Mouse (Mus musculus): ENCODE results near the gene Cirbp. TPM values are rescaled to one million over a fixed set of nuclear protein-coding genes. Genes with fewer than 3 reads are reported as not detected.

The Cirbp gene
- polyA plus RNA-seq, 1 experiment from 2014 or later = 311 TPM

- WGBS = 74% methylated on average over 5 of the region's 5 CpGs
- H3K9me3 ChIP-seq (ENCODE audit: control insufficient read depth, low read length) = no peaks in the 10 kb centered on the region
- no peak for ATAC-seq
- H3K27me3 ChIP-seq (replicated peaks; ENCODE audit: control insufficient read depth, insufficient read depth, low read length) = no peaks in the 10 kb centered on the region
- H3K36me3 ChIP-seq (ENCODE audit: control insufficient read depth, insufficient read depth, low read length) = peaks cover 14% of the 10 kb centered on the region; the same call in 1 of the 2 replicates
- peak overlapping the region; percentile 77 for H3K4me2 ChIP-seq (ENCODE audit: low read length)
- H3K4me3 ChIP-seq (ENCODE audit: low read length) = peak overlapping the region; percentile 81
- H3K9ac ChIP-seq (ENCODE audit: low read depth, low read length) = peak overlapping the region; percentile 95
- H3K27ac ChIP-seq (ENCODE audit: low read depth, low read length) = peak overlapping the region; percentile 99
- peaks cover 25% of the 10 kb centered on the region for H3K4me1 ChIP-seq (ENCODE audit: control insufficient read depth, insufficient read depth, low read depth, low read length)
Measured at GRCm38 (mm10) chr10:80147146-80147718, 18.6 kb upstream of the Cirbp start.

GRCm38 (mm10) chr10:80147719-80148601 is 17.8 kb upstream of the Cirbp start, which contains the start of gene Midn:
TSS of gene Midn (plus strand) at chr10:80148272.
- peaks cover 29% of the 10 kb centered on the region for H3K4me1 ChIP-seq (ENCODE audit: control insufficient read depth, insufficient read depth, low read depth, low read length)
- peaks cover 14% of the 10 kb centered on the region; the same call in 1 of the 2 replicates for H3K36me3 ChIP-seq (ENCODE audit: control insufficient read depth, insufficient read depth, low read length)
- WGBS = under 1% methylated on average over 29 of the region's 42 CpGs
- H3K9me3 ChIP-seq (ENCODE audit: control insufficient read depth, low read length) = no peaks in the 10 kb centered on the region
- ATAC-seq = peak; percentile 38
- no peaks in the 10 kb centered on the region for H3K27me3 ChIP-seq (replicated peaks; ENCODE audit: control insufficient read depth, insufficient read depth, low read length)
- H3K27ac ChIP-seq (ENCODE audit: low read depth, low read length) = peak within 1 kb of the TSS; percentile 99
- H3K4me3 ChIP-seq (ENCODE audit: low read length) = peak within 1 kb of the TSS; percentile 81
- H3K9ac ChIP-seq (ENCODE audit: low read depth, low read length) = peak within 1 kb of the TSS; percentile 95
- peak within 1 kb of the TSS; percentile 77 for H3K4me2 ChIP-seq (ENCODE audit: low read length)

GRCm38 (mm10) chr10:80148610-80149290 is 17.0 kb upstream of the Cirbp start:
- ATAC-seq = peak; percentile 40
- H3K4me2 ChIP-seq (ENCODE audit: low read length) = peak overlapping the region; percentile 77
- WGBS = under 1% methylated on average over 51 of the region's 57 CpGs
- no peaks in the 10 kb centered on the region for H3K27me3 ChIP-seq (replicated peaks; ENCODE audit: control insufficient read depth, insufficient read depth, low read length)
- peaks cover 31% of the 10 kb centered on the region for H3K4me1 ChIP-seq (ENCODE audit: control insufficient read depth, insufficient read depth, low read depth, low read length)
- H3K27ac ChIP-seq (ENCODE audit: low read depth, low read length) = peak overlapping the region; percentile 99
- no peaks in the 10 kb centered on the region for H3K9me3 ChIP-seq (ENCODE audit: control insufficient read depth, low read length)
- peak overlapping the region; percentile 95 for H3K9ac ChIP-seq (ENCODE audit: low read depth, low read length)
- peaks cover 18% of the 10 kb centered on the region for H3K36me3 ChIP-seq (ENCODE audit: control insufficient read depth, insufficient read depth, low read length)
- H3K4me3 ChIP-seq (ENCODE audit: low read length) = peak overlapping the region; percentile 81

GRCm38 (mm10) chr10:80149291-80150225 is 16.2 kb upstream of the Cirbp start:
- peaks cover 38% of the 10 kb centered on the region for H3K4me1 ChIP-seq (ENCODE audit: control insufficient read depth, insufficient read depth, low read depth, low read length)
- peak overlapping the region; percentile 82 for H3K4me2 ChIP-seq (ENCODE audit: low read length)
- H3K9me3 ChIP-seq (ENCODE audit: control insufficient read depth, low read length) = no peaks in the 10 kb centered on the region
- H3K9ac ChIP-seq (ENCODE audit: low read depth, low read length) = peak overlapping the region; percentile 95
- under 1% methylated on average over 83 of the region's 88 CpGs for WGBS
- H3K27me3 ChIP-seq (replicated peaks; ENCODE audit: control insufficient read depth, insufficient read depth, low read length) = no peaks in the 10 kb centered on the region
- H3K36me3 ChIP-seq (ENCODE audit: control insufficient read depth, insufficient read depth, low read length) = peaks cover 20% of the 10 kb centered on the region
- peak overlapping the region; percentile 99 for H3K27ac ChIP-seq (ENCODE audit: low read depth, low read length)
- ATAC-seq = peak; percentile 89
- H3K4me3 ChIP-seq (ENCODE audit: low read length) = peak overlapping the region; percentile 81

GRCm38 (mm10) chr10:80150226-80151210 is 15.3 kb upstream of the Cirbp start:
- no peaks in the 10 kb centered on the region for H3K27me3 ChIP-seq (replicated peaks; ENCODE audit: control insufficient read depth, insufficient read depth, low read length)
- peak overlapping the region; percentile 98 for H3K27ac ChIP-seq (ENCODE audit: low read depth, low read length)
- no peaks in the 10 kb centered on the region for H3K9me3 ChIP-seq (ENCODE audit: control insufficient read depth, low read length)
- WGBS = 0% methylated on average over 47 of the region's 71 CpGs
- ATAC-seq = no peak
- H3K4me3 ChIP-seq (ENCODE audit: low read length) = peak overlapping the region; percentile 81
- peak overlapping the region; percentile 95 for H3K9ac ChIP-seq (ENCODE audit: low read depth, low read length)
- H3K4me2 ChIP-seq (ENCODE audit: low read length) = peak overlapping the region; percentile 82
- H3K4me1 ChIP-seq (ENCODE audit: control insufficient read depth, insufficient read depth, low read depth, low read length) = peaks cover 38% of the 10 kb centered on the region
- peaks cover 26% of the 10 kb centered on the region for H3K36me3 ChIP-seq (ENCODE audit: control insufficient read depth, insufficient read depth, low read length)

- Histone ChIP-seq H3K4me3 (ENCODE audit: low read length) (peak overlapping the region; percentile 81), H3K27me3 (replicated peaks; ENCODE audit: control insufficient read depth, insufficient read depth, low read length) (no peaks in the 10 kb centered on the region), H3K9me3 (ENCODE audit: control insufficient read depth, low read length) (no peaks in the 10 kb centered on the region), H3K4me2 (ENCODE audit: low read length) (peak overlapping the region; percentile 82), H3K9ac (ENCODE audit: low read depth, low read length) (peak overlapping the region; percentile 95), H3K4me1 (ENCODE audit: control insufficient read depth, insufficient read depth, low read depth, low read length) (peaks cover 37% of the 10 kb centered on the region), H3K27ac (ENCODE audit: low read depth, low read length) (peak overlapping the region; percentile 98), H3K36me3 (ENCODE audit: control insufficient read depth, insufficient read depth, low read length) (peaks cover 28% of the 10 kb centered on the region)
- ATAC-seq = no peak
- WGBS = 0% methylated on average over 26 of the region's 26 CpGs
Measured at GRCm38 (mm10) chr10:80151211-80152034, 14.4 kb upstream of the Cirbp start.

GRCm38 (mm10) chr10:80152071-80152872 is 13.5 kb upstream of the Cirbp start:
- no peaks in the 10 kb centered on the region for H3K9me3 ChIP-seq (ENCODE audit: control insufficient read depth, low read length)
- 4% methylated on average over 14 of the region's 15 CpGs for whole genome bisulfite sequencing
- H3K9ac ChIP-seq (ENCODE audit: low read depth, low read length) = peak overlapping the region; percentile 95
- H3K4me1 ChIP-seq (ENCODE audit: control insufficient read depth, insufficient read depth, low read depth, low read length) = peaks cover 44% of the 10 kb centered on the region
- H3K27ac ChIP-seq (ENCODE audit: low read depth, low read length) = peak overlapping the region; percentile 98
- no peaks in the 10 kb centered on the region for H3K27me3 ChIP-seq (replicated peaks; ENCODE audit: control insufficient read depth, insufficient read depth, low read length)
- peak overlapping the region; percentile 81 for H3K4me3 ChIP-seq (ENCODE audit: low read length)
- peak overlapping the region; percentile 82 for H3K4me2 ChIP-seq (ENCODE audit: low read length)
- peaks cover 36% of the 10 kb centered on the region for H3K36me3 ChIP-seq (ENCODE audit: control insufficient read depth, insufficient read depth, low read length)
- no peak for ATAC-seq

Data from hindbrain, embryonic 16.5 days (tissue).